Mouse (Mus musculus): ENCODE measurements at regions not wholly inside any gene's neighbourhood (a gene's known extent, or its start where the extent isn't known, plus 50 kb on each side); places are given as distances from the start of the nearest gene placed in this dataset.

- WGBS (ENCODE audit: insufficient replicate concordance) = 33% methylated on average over 2 of the region's 2 CpGs
- no peak for ATAC-seq (ENCODE audit: insufficient read depth)
Measured at GRCm38 (mm10) chr13:53854196-53854595, 201.3 kb downstream of the Drd1 start.

GRCm38 (mm10) chr13:53850146-53850545 is 205.4 kb downstream of the Drd1 start:
- no peak overlapping the region for H3K27ac ChIP-seq (replicated peaks)
- no peaks in the 10 kb centered on the region for H3K9me3 ChIP-seq (replicated peaks)
- no peak overlapping the region for H3K4me3 ChIP-seq (replicated peaks)
- no peaks in the 10 kb centered on the region for H3K27me3 ChIP-seq
- no peak overlapping the region for H3K4me2 ChIP-seq
- H3K9ac ChIP-seq = no peak overlapping the region
- ATAC-seq (ENCODE audit: insufficient read depth) = no peak
- H3K4me1 ChIP-seq (replicated peaks) = no peaks in the 10 kb centered on the region
- 60% methylated on average over 9 of the region's 9 CpGs for WGBS (ENCODE audit: insufficient replicate concordance)
- no peaks in the 10 kb centered on the region for H3K36me3 ChIP-seq (replicated peaks)

More at GRCm38 (mm10) chr13:53854196-53854595, 201.3 kb downstream of the Drd1 start:
- Histone ChIP-seq H3K36me3 (replicated peaks) (no peaks in the 10 kb centered on the region), H3K9me3 (replicated peaks) (no peaks in the 10 kb centered on the region), H3K27me3 (no peaks in the 10 kb centered on the region), H3K4me2 (no peak overlapping the region), H3K4me3 (replicated peaks) (no peak overlapping the region), H3K9ac (no peak overlapping the region), H3K27ac (replicated peaks) (no peak overlapping the region), H3K4me1 (replicated peaks) (no peaks in the 10 kb centered on the region)

GRCm38 (mm10) chr13:53846221-53846620 is 209.3 kb downstream of the Drd1 start:
- no peak for ATAC-seq (ENCODE audit: insufficient read depth)
- Histone ChIP-seq H3K36me3 (replicated peaks) (no peaks in the 10 kb centered on the region), H3K4me2 (no peak overlapping the region), H3K4me3 (replicated peaks) (no peak overlapping the region), H3K9me3 (replicated peaks) (no peaks in the 10 kb centered on the region), H3K9ac (no peak overlapping the region), H3K27ac (replicated peaks) (no peak overlapping the region), H3K27me3 (no peaks in the 10 kb centered on the region), H3K4me1 (replicated peaks) (no peaks in the 10 kb centered on the region)
- 75% methylated on average over 5 of the region's 5 CpGs for WGBS (ENCODE audit: insufficient replicate concordance)

- no peaks in the 10 kb centered on the region for H3K9me3 ChIP-seq (replicated peaks)
- WGBS (ENCODE audit: insufficient replicate concordance) = 72% methylated on average over 14 of the region's 14 CpGs
Measured at GRCm38 (mm10) chr13:53845786-53846185, 209.7 kb downstream of the Drd1 start.

GRCm38 (mm10) chr13:53825957-53826580 is 229.4 kb downstream of the Drd1 start:
- no peak overlapping the region for H3K27ac ChIP-seq (replicated peaks)
- no peaks in the 10 kb centered on the region for H3K27me3 ChIP-seq
- H3K4me1 ChIP-seq (replicated peaks) = no peaks in the 10 kb centered on the region
- H3K4me3 ChIP-seq (replicated peaks) = no peak overlapping the region
- H3K9me3 ChIP-seq (replicated peaks) = no peaks in the 10 kb centered on the region
- no peak overlapping the region for H3K9ac ChIP-seq
- no peak overlapping the region for H3K4me2 ChIP-seq
- ATAC-seq (ENCODE audit: insufficient read depth) = no peak
- 53% methylated on average over 8 of the region's 8 CpGs for WGBS (ENCODE audit: insufficient replicate concordance)
- H3K36me3 ChIP-seq (replicated peaks) = no peaks in the 10 kb centered on the region

More at GRCm38 (mm10) chr13:53845786-53846185, 209.7 kb downstream of the Drd1 start:
- no peaks in the 10 kb centered on the region for H3K36me3 ChIP-seq (replicated peaks)
- no peak overlapping the region for H3K4me2 ChIP-seq
- no peak overlapping the region for H3K27ac ChIP-seq (replicated peaks)
- no peaks in the 10 kb centered on the region for H3K27me3 ChIP-seq
- no peaks in the 10 kb centered on the region for H3K4me1 ChIP-seq (replicated peaks)
- H3K4me3 ChIP-seq (replicated peaks) = no peak overlapping the region
- ATAC-seq (ENCODE audit: insufficient read depth) = no peak
- H3K9ac ChIP-seq = no peak overlapping the region

GRCm38 (mm10) chr13:53822061-53822460 is 233.4 kb downstream of the Drd1 start:
- WGBS (ENCODE audit: insufficient replicate concordance) = 50% methylated on average over 8 of the region's 8 CpGs
- H3K4me1 ChIP-seq (replicated peaks) = no peaks in the 10 kb centered on the region
- ATAC-seq (ENCODE audit: insufficient read depth) = no peak
- no peak overlapping the region for H3K4me3 ChIP-seq (replicated peaks)
- no peaks in the 10 kb centered on the region for H3K9me3 ChIP-seq (replicated peaks)
- no peak overlapping the region for H3K9ac ChIP-seq
- no peak overlapping the region for H3K27ac ChIP-seq (replicated peaks)
- no peak overlapping the region for H3K4me2 ChIP-seq
- no peaks in the 10 kb centered on the region for H3K27me3 ChIP-seq
- no peaks in the 10 kb centered on the region for H3K36me3 ChIP-seq (replicated peaks)

GRCm38 (mm10) chr13:53815629-53816028 is 239.9 kb downstream of the Drd1 start:
- H3K36me3 ChIP-seq (replicated peaks) = no peaks in the 10 kb centered on the region
- H3K27ac ChIP-seq (replicated peaks) = no peak overlapping the region
- no peak overlapping the region for H3K4me3 ChIP-seq (replicated peaks)
- ATAC-seq (ENCODE audit: insufficient read depth) = no peak
- H3K4me1 ChIP-seq (replicated peaks) = no peaks in the 10 kb centered on the region
- H3K4me2 ChIP-seq = no peak overlapping the region
- WGBS (ENCODE audit: insufficient replicate concordance) = 67% methylated on average over 7 of the region's 7 CpGs
- H3K9ac ChIP-seq = no peak overlapping the region
- H3K27me3 ChIP-seq = no peaks in the 10 kb centered on the region
- no peaks in the 10 kb centered on the region for H3K9me3 ChIP-seq (replicated peaks)

- H3K9me3 ChIP-seq (replicated peaks) = no peaks in the 10 kb centered on the region
- H3K4me1 ChIP-seq (replicated peaks) = no peaks in the 10 kb centered on the region
- 60% methylated on average over 9 of the region's 9 CpGs for WGBS (ENCODE audit: insufficient replicate concordance)
- H3K4me2 ChIP-seq = no peak overlapping the region
- no peak overlapping the region for H3K27ac ChIP-seq (replicated peaks)
- no peak overlapping the region for H3K4me3 ChIP-seq (replicated peaks)
- H3K36me3 ChIP-seq (replicated peaks) = no peaks in the 10 kb centered on the region
- no peak for ATAC-seq (ENCODE audit: insufficient read depth)
- H3K27me3 ChIP-seq = no peaks in the 10 kb centered on the region
- H3K9ac ChIP-seq = no peak overlapping the region
Measured at GRCm38 (mm10) chr13:53814088-53814487, 241.4 kb downstream of the Drd1 start.

- ATAC-seq (ENCODE audit: insufficient read depth) = no peak
- Histone ChIP-seq H3K4me3 (replicated peaks) (no peak overlapping the region), H3K27me3 (0 out of 2 replicates have a peak, but pooled peaks cover 9% of the 10 kb centered on the region), H3K9me3 (replicated peaks) (no peaks in the 10 kb centered on the region), H3K36me3 (replicated peaks) (no peaks in the 10 kb centered on the region), H3K9ac (no peak overlapping the region), H3K4me2 (no peak overlapping the region), H3K27ac (replicated peaks) (no peak overlapping the region), H3K4me1 (replicated peaks) (no peaks in the 10 kb centered on the region)
- 25% methylated on average over 4 of the region's 4 CpGs for WGBS (ENCODE audit: insufficient replicate concordance)
Measured at GRCm38 (mm10) chr13:53811862-53812261, 243.6 kb downstream of the Drd1 start.

- H3K27me3 ChIP-seq = 0 out of 2 replicates have a peak, but pooled peaks cover 9% of the 10 kb centered on the region
- no peak overlapping the region for H3K9ac ChIP-seq
- no peak overlapping the region for H3K4me2 ChIP-seq
- H3K36me3 ChIP-seq (replicated peaks) = no peaks in the 10 kb centered on the region
- no peak overlapping the region for H3K4me3 ChIP-seq (replicated peaks)
- WGBS (ENCODE audit: insufficient replicate concordance) = 55% methylated on average over 8 of the region's 8 CpGs
- no peak for ATAC-seq (ENCODE audit: insufficient read depth)
- H3K4me1 ChIP-seq (replicated peaks) = no peaks in the 10 kb centered on the region
- H3K27ac ChIP-seq (replicated peaks) = no peak overlapping the region
- H3K9me3 ChIP-seq (replicated peaks) = no peaks in the 10 kb centered on the region
Measured at GRCm38 (mm10) chr13:53811151-53811550, 244.4 kb downstream of the Drd1 start.

- 49% methylated on average over 13 of the region's 13 CpGs for WGBS (ENCODE audit: insufficient replicate concordance)
- Histone ChIP-seq H3K4me1 (replicated peaks) (no peaks in the 10 kb centered on the region), H3K36me3 (replicated peaks) (no peaks in the 10 kb centered on the region), H3K27ac (replicated peaks) (no peak overlapping the region), H3K27me3 (0 out of 2 replicates have a peak, but pooled peaks cover 9% of the 10 kb centered on the region), H3K9me3 (replicated peaks) (no peaks in the 10 kb centered on the region), H3K4me2 (no peak overlapping the region), H3K9ac (no peak overlapping the region), H3K4me3 (replicated peaks) (no peak overlapping the region)
- ATAC-seq (ENCODE audit: insufficient read depth) = no peak
Measured at GRCm38 (mm10) chr13:53807791-53808525, 247.5 kb downstream of the Drd1 start.
